Mouse (Mus musculus) activated CD4-positive, CD25-positive, alpha-beta regulatory T cell, adult 4 months (primary cell): ENCODE results near the gene 2700081O15Rik. TPM values are rescaled to one million over a fixed set of nuclear protein-coding genes. Genes with fewer than 3 reads are reported as not detected.
"Not testable (repeated sequence)": the region's sequence is repeated elsewhere in the genome, so short reads cannot be mapped to it uniquely, and the experiment has no call there.

Experiments
- ATAC-seq: one replicate; pipeline ENCODE4 v1.8.0; 2017
- polyA plus RNA-seq, 2 experiments: library from polyadenylated mRNA; unstranded; fragments of 100-300 nt; shearing (Covaris generic); gene quantifications; one replicate each; pipeline ENCODE4 v1.2.1; 2017

2700081O15Rik gene
- under 1 TPM in 1 of 2 experiments, not detected in 1; 0.12 TPM for polyA plus RNA-seq

GRCm38 (mm10) chr19:7416834-7417735 is at the start of gene 2700081O15Rik:
Gene 2700081O15Rik, plus strand, starts transcription at chr19:7417625.
- ATAC-seq: no peak

GRCm38 (mm10) chr19:7369469-7369868 is 48.0 kb upstream of the 2700081O15Rik start:
- not testable (repeated sequence) for ATAC-seq

- no peak for ATAC-seq
These were observed 42.9 kb upstream of the 2700081O15Rik start for GRCm38 (mm10) chr19:7374491-7374890.

GRCm38 (mm10) chr19:7377639-7378038 is 39.8 kb upstream of the 2700081O15Rik start:
- ATAC-seq: no peak

DNA sequence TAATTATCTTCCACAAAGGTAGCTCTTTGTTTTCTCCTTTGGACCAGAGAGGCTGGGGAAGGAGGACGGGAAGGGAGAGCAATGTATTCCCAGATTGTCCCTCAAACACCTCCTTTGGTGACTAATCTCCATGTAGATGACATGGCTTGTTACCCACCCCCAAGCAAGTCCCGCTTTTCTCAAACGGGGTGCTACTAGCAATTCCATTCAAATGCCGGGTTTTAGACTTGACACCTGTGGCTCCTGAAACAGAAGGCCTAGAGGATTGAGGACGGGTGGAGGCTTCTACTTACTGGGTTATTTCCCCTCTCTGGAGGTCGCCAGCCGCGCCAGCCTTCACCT is 35.5 kb upstream of the 2700081O15Rik start:
- ATAC-seq: no peak

DNA sequence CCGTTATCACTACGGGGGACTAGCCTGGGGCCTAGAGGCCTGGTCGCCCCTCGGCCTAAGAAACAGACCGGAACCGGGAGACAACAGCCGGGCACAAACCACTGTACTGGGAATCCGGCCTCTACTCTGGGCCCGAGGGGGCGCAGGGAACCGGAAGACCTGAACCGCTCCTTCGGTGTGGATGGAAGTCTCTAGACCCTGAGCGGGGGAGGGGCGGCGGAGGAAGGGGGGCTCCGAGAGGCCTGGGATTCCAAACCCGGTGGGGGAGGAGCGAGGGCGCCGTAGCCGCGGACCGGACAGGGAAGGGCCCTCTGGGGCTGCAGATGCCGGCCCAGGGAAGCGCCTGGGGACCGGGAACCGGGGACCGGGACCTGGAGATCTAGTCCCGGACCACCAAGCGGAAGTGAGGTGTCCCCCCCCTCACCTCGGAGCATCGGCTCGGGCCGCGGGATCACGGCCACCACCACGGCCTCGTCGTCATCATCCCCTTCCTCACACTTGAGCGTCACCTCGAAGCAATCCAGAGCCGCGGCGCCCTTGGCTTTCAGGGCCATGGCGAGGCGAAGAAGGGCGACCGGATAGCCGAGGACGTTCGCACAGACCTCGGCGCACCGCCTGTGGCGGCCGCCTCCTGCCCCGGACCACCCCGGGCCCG is 35.0 kb upstream of the 2700081O15Rik start:
- ATAC-seq: peak; percentile 9

DNA sequence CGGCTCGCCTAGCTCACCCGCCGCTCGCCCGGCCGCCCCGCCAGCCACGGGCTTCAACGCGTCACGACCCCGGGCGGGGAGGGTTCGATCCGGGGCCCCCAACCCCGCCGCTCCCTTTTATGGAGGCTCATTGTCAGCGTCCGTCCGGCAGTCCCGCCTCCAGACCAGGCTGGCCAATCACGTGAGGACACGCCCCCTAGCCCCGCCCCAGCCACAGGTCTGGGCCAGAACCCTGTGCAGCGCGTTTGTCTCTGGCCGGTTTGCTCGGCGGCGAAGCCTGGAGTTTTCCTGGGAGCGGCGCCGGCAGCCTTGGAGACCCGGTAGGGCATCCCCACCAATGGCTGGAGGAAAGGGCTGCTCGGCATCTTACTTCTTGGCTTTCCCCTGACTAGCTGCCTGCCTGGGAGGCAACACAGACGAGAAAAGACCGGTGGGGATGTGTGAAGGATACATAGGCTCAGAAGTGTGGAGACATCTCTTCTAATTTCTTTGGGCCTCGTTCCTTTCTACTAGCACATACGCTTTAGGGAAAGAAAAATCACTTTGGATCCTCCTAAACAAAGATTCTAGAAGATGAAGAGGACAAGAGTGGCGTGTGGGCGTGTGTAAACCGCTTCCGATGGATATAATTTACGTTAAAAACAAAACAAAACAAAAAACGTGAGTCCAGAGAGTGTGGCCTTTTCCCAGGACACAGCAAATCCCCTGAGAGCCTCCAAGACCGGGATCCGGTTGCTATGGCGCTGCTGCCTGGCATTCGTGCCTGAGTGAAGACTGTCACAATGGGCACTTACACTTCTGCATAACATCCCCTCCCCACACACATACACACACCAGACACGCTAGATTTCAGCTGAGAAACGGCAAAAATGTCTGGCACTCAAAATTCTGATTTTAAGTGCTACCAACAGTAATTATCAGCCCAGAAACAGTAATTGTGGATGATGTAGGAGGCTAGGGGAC is 34.2 kb upstream of the 2700081O15Rik start, which contains the start of gene Spindoc:
Gene Spindoc, minus strand, starts transcription at position 92 of the 963 bp plus-strand sequence.
- ATAC-seq: peak; percentile 91

DNA sequence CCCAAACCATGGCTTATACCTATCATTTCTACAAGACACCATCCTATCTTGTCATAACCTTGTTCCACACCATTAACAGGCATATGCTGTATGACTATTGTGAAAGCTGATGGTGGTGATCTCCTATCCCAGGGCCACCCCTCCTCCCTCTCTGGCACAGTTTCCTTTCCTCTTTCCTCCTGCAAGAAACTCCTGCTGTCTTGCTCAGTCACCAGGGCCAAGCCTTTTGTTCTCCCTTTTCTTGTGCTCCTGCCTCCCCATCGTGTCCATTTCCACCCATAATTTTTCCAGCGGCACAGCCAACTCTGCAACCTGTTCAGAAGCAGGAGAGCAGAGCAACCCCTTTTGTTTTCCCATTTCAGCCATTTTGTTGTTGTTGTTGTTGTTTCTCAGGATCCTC is 31.4 kb upstream of the 2700081O15Rik start:
- no peak for ATAC-seq

DNA sequence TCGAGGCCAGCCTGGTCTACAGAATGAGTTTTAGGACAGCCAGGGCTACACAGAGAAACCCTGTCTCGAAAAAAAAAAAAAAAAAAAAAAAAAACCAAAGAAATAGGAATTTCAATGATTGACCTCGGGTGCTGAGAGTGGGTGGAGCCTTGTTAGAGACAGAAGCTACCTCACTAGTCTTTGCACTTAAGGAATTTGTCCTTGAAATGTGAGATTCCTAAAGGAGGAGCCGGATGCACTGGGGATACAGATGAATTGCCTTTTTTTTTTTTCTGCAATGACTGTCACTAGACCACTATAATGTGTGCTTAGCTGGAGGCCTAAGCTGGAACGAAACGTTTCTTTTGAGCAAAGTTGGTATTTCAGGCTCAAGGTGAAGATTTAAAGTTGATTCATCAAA is 28.9 kb upstream of the 2700081O15Rik start:
- ATAC-seq: no peak

- not testable (repeated sequence) for ATAC-seq
These were observed 20.3 kb upstream of the 2700081O15Rik start for GRCm38 (mm10) chr19:7396867-7397826.

DNA sequence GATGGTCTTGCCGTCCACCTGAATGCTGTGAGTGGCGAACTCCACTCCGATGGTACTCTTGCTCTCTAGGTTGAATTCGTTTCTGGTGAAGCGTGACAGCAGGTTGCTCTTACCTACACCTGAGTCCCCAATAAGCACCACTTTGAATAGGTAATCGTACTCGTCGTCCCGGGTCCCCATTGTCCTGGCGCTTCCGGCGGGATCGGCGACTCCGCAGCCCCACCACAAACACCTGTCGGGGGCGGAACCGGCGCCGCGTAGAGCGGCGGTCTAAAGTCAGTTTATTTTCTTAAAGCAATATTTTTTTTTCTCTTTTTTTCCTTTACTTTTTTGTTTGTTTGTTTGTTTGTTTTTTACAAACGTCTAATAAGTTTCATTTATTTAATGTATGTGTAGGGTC is 18.5 kb upstream of the 2700081O15Rik start:
- ATAC-seq: not testable (repeated sequence)

- ATAC-seq: no peak
These were observed 16.8 kb upstream of the 2700081O15Rik start for GRCm38 (mm10) chr19:7400635-7401034.

GRCm38 (mm10) chr19:7404623-7405229 is 12.7 kb upstream of the 2700081O15Rik start:
- ATAC-seq: no peak

DNA sequence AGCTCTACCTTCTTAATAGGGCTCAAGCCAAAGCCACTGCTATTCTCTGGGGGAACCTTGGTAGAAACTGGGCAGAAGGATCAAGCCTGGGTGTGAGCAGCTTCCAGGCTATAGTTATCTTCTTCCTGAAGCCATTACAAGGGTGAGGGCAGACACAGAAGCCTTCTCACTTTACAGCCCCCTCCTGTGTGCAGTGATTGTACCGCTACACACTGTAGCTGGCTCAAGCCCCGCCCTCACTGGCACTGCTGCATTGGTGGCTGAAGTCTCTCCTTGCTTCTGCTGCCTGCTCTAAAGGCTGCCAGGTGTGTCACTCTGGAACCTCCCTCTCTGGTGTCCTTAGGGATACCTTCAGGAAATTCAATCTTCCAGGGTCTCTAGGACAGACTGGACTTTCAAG is 5.1 kb upstream of the 2700081O15Rik start:
- no peak for ATAC-seq

DNA sequence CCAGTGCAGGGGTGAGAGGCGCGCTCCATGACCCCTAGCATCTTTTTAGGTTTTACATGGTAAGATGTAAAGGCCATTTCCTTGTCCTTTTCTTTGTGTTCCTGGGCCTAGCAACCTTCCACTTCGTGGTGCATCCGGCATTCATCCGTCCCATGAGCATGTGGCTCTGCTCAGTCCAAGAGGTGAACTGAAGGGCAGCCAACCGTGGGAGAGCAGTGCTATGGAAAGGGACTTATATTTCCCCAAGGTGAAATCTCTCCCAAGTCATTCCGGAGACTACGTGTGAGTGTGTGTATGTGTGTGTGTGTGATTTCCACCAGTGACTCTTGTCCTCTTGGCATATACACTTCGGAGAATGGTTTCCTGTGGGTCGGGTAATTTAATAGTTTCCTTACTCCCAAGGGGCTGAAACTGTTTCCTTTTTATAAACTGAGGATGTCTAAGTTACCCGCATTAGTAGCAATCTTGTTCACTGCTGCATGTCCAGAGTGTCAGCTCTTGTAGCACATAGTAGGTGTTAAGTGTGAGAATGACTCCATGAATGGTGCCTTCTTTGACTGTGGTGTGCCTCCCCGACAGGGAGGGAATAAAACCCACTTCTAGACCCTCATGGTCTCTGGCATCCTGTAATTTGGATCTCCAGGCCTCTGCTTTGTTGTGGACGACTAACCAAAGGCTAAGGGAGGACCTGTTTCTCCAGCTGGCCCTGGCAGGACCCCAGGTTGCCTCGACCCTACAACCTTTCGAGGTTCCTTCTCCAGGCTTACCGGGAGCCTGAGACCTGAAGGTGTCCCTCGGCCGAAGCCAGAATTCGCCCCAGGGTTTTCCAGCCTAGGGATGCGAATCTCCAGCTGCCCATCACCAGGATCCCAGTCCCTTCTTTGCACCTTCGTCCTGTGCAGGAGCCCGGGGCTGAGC is 1.2 kb upstream of the 2700081O15Rik start:
- no peak for ATAC-seq

GRCm38 (mm10) chr19:7417911-7418849 is 755 bp downstream of the 2700081O15Rik start:
- no peak for ATAC-seq

DNA sequence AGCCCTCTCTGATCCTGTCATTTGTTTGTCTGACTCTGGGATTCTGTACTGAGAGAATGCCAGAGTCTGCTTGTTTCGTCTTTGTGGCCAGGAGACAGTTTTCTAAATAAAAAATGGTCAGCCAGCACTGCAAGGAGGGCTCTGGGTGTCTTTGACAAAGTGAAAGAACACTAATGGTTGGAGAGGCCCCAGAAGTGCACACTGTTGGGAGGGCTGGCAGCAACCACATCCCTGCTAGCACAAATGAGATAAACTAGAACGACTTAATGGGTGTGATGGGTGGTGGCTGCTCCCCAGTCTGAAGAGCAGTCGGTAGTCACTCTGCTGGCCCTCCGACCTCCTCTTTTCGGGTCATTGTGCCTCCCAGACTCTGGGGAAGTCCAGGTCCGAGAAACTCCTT is 1.7 kb downstream of the 2700081O15Rik start:
- no peak for ATAC-seq

- ATAC-seq: no peak
These were observed 2.7 kb downstream of the 2700081O15Rik start for GRCm38 (mm10) chr19:7420108-7420507.
